Mouse (Mus musculus) CH12.LX (cell line): Measurements from ENCODE around the gene Mrap2. TPM values are rescaled to one million over a fixed set of nuclear protein-coding genes. Genes with fewer than 3 reads are reported as not detected.

Source experiments
- DNase-seq: peaks from one replicate; pipeline ENCODE4 v3.0.0-alpha.2; 2013; ENCODE audit errors: extremely low read depth
- H3K27ac ChIP-seq: 2 replicates; pipeline ENCODE4 v1.5.1; 2012; ENCODE audit warnings: low read depth, mild to moderate bottlenecking, control low read depth, moderate library complexity; ENCODE audit not compliant: insufficient read depth
- H3K27me3 ChIP-seq: replicated peaks from 2 replicates; pipeline ENCODE3; 2012; ENCODE audit warnings: inconsistent platforms
- H3K36me3 ChIP-seq, 2 experiments: replicated peaks in 1 of 2; 2 replicates each; pipeline versions ENCODE3 to v1.6.1; 2012; ENCODE audit warnings: inconsistent platforms in 1 of 2, low read length in 1 of 2, mild to moderate bottlenecking in 1 of 2, mixed read lengths in 1 of 2, moderate library complexity in 1 of 2; ENCODE audit not compliant: control insufficient read depth in 1 of 2, insufficient read depth in 1 of 2
- H3K4me1 ChIP-seq, 2 experiments: 2 replicates each; pipeline ENCODE4 v1.6.1; 2012; ENCODE audit warnings: inconsistent platforms in 1 of 2, moderate library complexity in 1 of 2; ENCODE audit not compliant: insufficient read depth in 2 of 2, control insufficient read depth in 1 of 2
- H3K4me2 ChIP-seq: 2 replicates; pipeline ENCODE4 v1.6.1; 2012; ENCODE audit warnings: low read depth, mild to moderate bottlenecking, control low read depth; ENCODE audit not compliant: poor library complexity, insufficient read depth, severe bottlenecking
- H3K4me3 ChIP-seq, 3 experiments: fragments of 150-350 bp in 1 of 3; sonication (generic) in 1 of 3; replicated peaks in 1 of 3; 2 replicates each; pipeline versions ENCODE3 to v1.5.1; 2011 to 2012; ENCODE audit warnings: low read depth in 2 of 3, low read length in 2 of 3, mild to moderate bottlenecking in 2 of 3, moderate library complexity in 2 of 3, control low read depth in 1 of 3, improper control_type of control experiment in 1 of 3, inconsistent platforms in 1 of 3, mixed read lengths in 1 of 3; ENCODE audit not compliant: poor library complexity in 1 of 3
- H3K79me2 ChIP-seq: replicated peaks from 2 replicates; pipeline ENCODE4 v1.6.1; 2012; ENCODE audit warnings: mild to moderate bottlenecking, moderate library complexity; ENCODE audit not compliant: control insufficient read depth, poor library complexity, insufficient read depth, severe bottlenecking; ENCODE audit errors: extremely low read depth
- H3K9ac ChIP-seq: 2 replicates; pipeline ENCODE4 v1.6.1; 2012; ENCODE audit warnings: low read depth, mild to moderate bottlenecking, control low read depth, moderate library complexity; ENCODE audit not compliant: insufficient read depth
- H3K9me3 ChIP-seq: replicated peaks from 2 replicates; pipeline ENCODE3; 2012; ENCODE audit warnings: low read length, inconsistent platforms, mixed read lengths
- BHLHE40 ChIP-seq: IDR thresholded peaks from 2 replicates; pipeline ENCODE4 v1.6.1; 2011; ENCODE audit warnings: mild to moderate bottlenecking, low read depth, low read length, improper control_type of control experiment
- CTCF ChIP-seq, 2 experiments: IDR thresholded peaks in 1 of 2; conservative IDR thresholded peaks in 1 of 2; 2 replicates each; pipeline ENCODE4 v1.5.1; 2011 to 2012; ENCODE audit warnings: low read depth in 2 of 2, low read length in 2 of 2, improper control_type of control experiment in 1 of 2, inconsistent platforms in 1 of 2, mild to moderate bottlenecking in 1 of 2, moderate library complexity in 1 of 2
- E2F4 ChIP-seq: IDR thresholded peaks from 2 replicates; pipeline ENCODE4 v1.6.1; 2011; ENCODE audit warnings: low read depth, low read length, improper control_type of control experiment; ENCODE audit not compliant: insufficient replicate concordance
- ELF1 ChIP-seq: IDR thresholded peaks from 2 replicates; pipeline ENCODE4 v1.6.1; 2014; ENCODE audit warnings: low read depth, mild to moderate bottlenecking, inconsistent platforms, low read length, improper control_type of control experiment
- GABPA ChIP-seq: IDR thresholded peaks from 2 replicates; pipeline ENCODE4 v1.6.1; 2012; ENCODE audit warnings: low read depth, low read length, improper control_type of control experiment, inconsistent platforms; ENCODE audit not compliant: insufficient replicate concordance
- HCFC1 ChIP-seq: IDR thresholded peaks from 2 replicates; pipeline ENCODE4 v1.6.1; 2012; ENCODE audit warnings: low read depth, mild to moderate bottlenecking, inconsistent platforms, low read length, improper control_type of control experiment
- IRF4 ChIP-seq: IDR thresholded peaks from 2 replicates; pipeline ENCODE4 v1.6.1; 2014; ENCODE audit warnings: low read depth, mild to moderate bottlenecking, inconsistent platforms, low read length, improper control_type of control experiment
- JUN ChIP-seq: IDR thresholded peaks from 2 replicates; pipeline ENCODE4 v1.6.1; 2011; ENCODE audit warnings: low read depth, mild to moderate bottlenecking, low read length, improper control_type of control experiment, moderate library complexity; ENCODE audit not compliant: insufficient read depth
- JUND ChIP-seq: conservative IDR thresholded peaks from 2 replicates; pipeline ENCODE4 v1.6.1; 2011; ENCODE audit warnings: low read depth, low read length, improper control_type of control experiment
- KAT2A ChIP-seq: IDR thresholded peaks from 2 replicates; pipeline ENCODE4 v1.6.1; 2012; ENCODE audit warnings: low read length, improper control_type of control experiment, inconsistent platforms; ENCODE audit not compliant: insufficient replicate concordance
- MAX ChIP-seq: IDR thresholded peaks from 2 replicates; pipeline ENCODE4 v1.6.1; 2011; ENCODE audit warnings: low read length, improper control_type of control experiment
- MEF2A ChIP-seq: IDR thresholded peaks from 2 replicates; pipeline ENCODE4 v1.6.1; 2014; ENCODE audit warnings: low read depth, mild to moderate bottlenecking, inconsistent platforms, low read length, improper control_type of control experiment, borderline replicate concordance
- NELFE ChIP-seq: IDR thresholded peaks from 2 replicates; pipeline ENCODE4 v1.6.1; 2011; ENCODE audit warnings: low read depth, low read length, improper control_type of control experiment
- NRF1 ChIP-seq: IDR thresholded peaks from 2 replicates; pipeline ENCODE4 v1.6.1; 2014; ENCODE audit warnings: low read depth, mild to moderate bottlenecking, inconsistent platforms, low read length, improper control_type of control experiment, moderate library complexity
- PAX5 ChIP-seq: IDR thresholded peaks from 2 replicates; pipeline ENCODE4 v1.6.1; 2012; ENCODE audit warnings: low read length, inconsistent platforms, mixed read lengths
- POLR2A ChIP-seq: IDR thresholded peaks from 2 replicates; pipeline ENCODE4 v1.6.1; 2011; ENCODE audit warnings: low read depth, mild to moderate bottlenecking, improper control_type of control experiment, low read length
- POLR2AphosphoS2 ChIP-seq: IDR thresholded peaks from 2 replicates; pipeline ENCODE4 v1.6.1; 2011; ENCODE audit warnings: low read depth, low read length, improper control_type of control experiment
- SIN3A ChIP-seq: IDR thresholded peaks from 2 replicates; pipeline ENCODE4 v1.6.1; 2012; ENCODE audit warnings: low read length, improper control_type of control experiment, inconsistent platforms
- SMC3 ChIP-seq: IDR thresholded peaks from 2 replicates; pipeline ENCODE4 v1.6.1; 2011; ENCODE audit warnings: low read depth, low read length, improper control_type of control experiment
- TBP ChIP-seq: conservative IDR thresholded peaks from 2 replicates; pipeline ENCODE4 v1.6.1; 2011; ENCODE audit warnings: low read depth, low read length, improper control_type of control experiment
- TCF12 ChIP-seq: IDR thresholded peaks from 2 replicates; pipeline ENCODE4 v1.6.1; 2014; ENCODE audit warnings: low read depth, mild to moderate bottlenecking, inconsistent platforms, low read length, improper control_type of control experiment
- USF2 ChIP-seq: conservative IDR thresholded peaks from 2 replicates; pipeline ENCODE4 v1.6.1; 2011; ENCODE audit warnings: low read depth, low read length, improper control_type of control experiment
- ZC3H11A ChIP-seq: IDR thresholded peaks from 2 replicates; pipeline ENCODE4 v1.6.1; 2012; ENCODE audit warnings: low read depth, mild to moderate bottlenecking, inconsistent platforms, low read length, improper control_type of control experiment
- ZKSCAN1 ChIP-seq: IDR thresholded peaks from 2 replicates; pipeline ENCODE4 v1.6.1; 2012; ENCODE audit warnings: low read depth, inconsistent platforms, low read length, improper control_type of control experiment, borderline replicate concordance
- ZNF384 ChIP-seq: IDR thresholded peaks from 2 replicates; pipeline ENCODE4 v1.6.1; 2012; ENCODE audit warnings: low read depth, low read length, improper control_type of control experiment, inconsistent platforms
- dilution Hi-C: fragments of 300-500 bp; cut with MboI; formaldehyde crosslinking; loops from 2 replicates; pipeline ENCODE4 v1.14.3; 2020; ENCODE audit warnings: low sequenced_read_pairs; ENCODE audit not compliant: extremely low pct_unique_long_range_greater_than_20kb, extremely low pct_ligation_motif_present
- in situ Hi-C: fragments of 300-500 bp; cut with MboI; formaldehyde crosslinking; loops from 3 replicates; pipeline ENCODE4 v1.14.3; 2019; ENCODE audit warnings: low sequenced_read_pairs, low pct_ligation_motif_present, low pct_unique_long_range_greater_than_20kb, mixed read lengths
- polyA plus RNA-seq: library from polyadenylated mRNA; unstranded; fragments of >175 nt; gene quantifications from 2 replicates; pipeline ENCODE4 v1.2.1, GENCODE M21; 2012; ENCODE audit warnings: low read depth; ENCODE audit not compliant: insufficient read length
- total RNA-seq, 2 experiments: library from RNA; depleted of rRNA; stranded (reverse); fragments of 300-350 nt in 1 of 2; fragments of >200 nt in 1 of 2; gene quantifications; 2 replicates each; pipeline ENCODE4 v1.2.3; 2012 to 2014

Gene Mrap2
- total and polyA plus RNA-seq, 3 experiments = not detected

DNA sequence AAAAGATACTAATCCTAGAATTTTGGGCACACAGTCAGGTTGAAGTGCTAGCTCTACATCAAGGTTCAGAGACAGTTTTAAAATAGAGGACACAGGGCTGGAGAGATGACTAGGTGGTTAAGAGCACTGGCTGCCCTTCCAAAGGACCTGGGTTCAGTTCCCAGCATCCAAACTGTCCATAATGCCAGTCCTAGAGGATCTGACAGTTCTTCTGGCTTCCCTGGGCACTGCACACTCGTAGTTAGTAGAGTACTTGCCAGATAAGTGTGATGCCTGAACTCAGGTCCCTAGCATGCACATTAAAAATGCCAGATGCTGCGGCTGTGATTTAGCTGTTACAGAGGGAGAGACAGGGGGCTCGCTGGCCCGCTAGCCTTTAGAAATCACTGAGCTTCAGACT, 2.3 kb downstream of the Mrap2 start:
- Histone ChIP-seq H3K27ac (no peak overlapping the region), H3K4me1 (no peaks in the 10 kb centered on the region), H3K9me3 (no peaks in the 10 kb centered on the region), H3K79me2 (no peaks in the 10 kb centered on the region), H3K27me3 (no peaks in the 10 kb centered on the region), H3K4me3 (no peak overlapping the region), H3K4me2 (no peak overlapping the region), H3K36me3 (no peaks in the 10 kb centered on the region), H3K9ac (no peak overlapping the region)
- dilution Hi-C loops = no loop called here
- DNase-seq = no peak
- no peak for TF ChIP-seq JUND
- no peak for TF ChIP-seq NELFE
- no peak for TF ChIP-seq MAX
- no peak for TF ChIP-seq POLR2A
- TF ChIP-seq SMC3 = no peak
- TF ChIP-seq ZKSCAN1 = no peak
- TF ChIP-seq ZC3H11A = no peak
- TF ChIP-seq KAT2A = no peak
- TF ChIP-seq TCF12 = no peak
- no peak for TF ChIP-seq E2F4
- no peak for TF ChIP-seq TBP
- in situ Hi-C loops = no loop called here

DNA sequence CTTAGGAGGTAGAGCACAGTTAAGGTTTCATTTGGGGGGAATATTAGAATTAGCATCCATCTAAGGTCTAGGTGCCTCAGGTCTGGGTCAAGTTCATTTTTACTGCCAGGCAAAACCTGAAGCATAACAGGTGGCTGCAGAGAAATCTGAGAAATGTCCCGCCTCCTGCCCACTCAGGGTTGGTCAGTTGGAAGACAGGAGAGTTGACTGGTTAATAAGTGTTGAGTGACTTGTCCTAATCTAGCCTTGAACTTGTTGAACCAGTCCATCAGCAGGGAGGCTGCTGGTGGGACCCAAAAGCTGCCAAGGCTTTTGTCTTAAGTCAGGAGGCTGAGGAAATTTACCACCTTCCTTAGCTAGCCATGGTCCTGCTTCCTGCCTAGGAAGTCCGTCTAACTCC, 3.8 kb downstream of the Mrap2 start:
- Histone ChIP-seq H3K27ac (no peak overlapping the region), H3K9me3 (no peaks in the 10 kb centered on the region), H3K27me3 (no peaks in the 10 kb centered on the region), H3K4me3 (no peak overlapping the region), H3K36me3 (no peaks in the 10 kb centered on the region), H3K9ac (no peak overlapping the region), H3K4me2 (no peak overlapping the region), H3K79me2 (no peaks in the 10 kb centered on the region), H3K4me1 (no peaks in the 10 kb centered on the region)
- dilution Hi-C loops (no loop called here), in situ Hi-C loops (no loop called here)
- DNase-seq = no peak
- TF ChIP-seq POLR2AphosphoS2 (no peak), IRF4 (no peak), TBP (no peak), NRF1 (no peak), SMC3 (no peak), HCFC1 (no peak)

DNA sequence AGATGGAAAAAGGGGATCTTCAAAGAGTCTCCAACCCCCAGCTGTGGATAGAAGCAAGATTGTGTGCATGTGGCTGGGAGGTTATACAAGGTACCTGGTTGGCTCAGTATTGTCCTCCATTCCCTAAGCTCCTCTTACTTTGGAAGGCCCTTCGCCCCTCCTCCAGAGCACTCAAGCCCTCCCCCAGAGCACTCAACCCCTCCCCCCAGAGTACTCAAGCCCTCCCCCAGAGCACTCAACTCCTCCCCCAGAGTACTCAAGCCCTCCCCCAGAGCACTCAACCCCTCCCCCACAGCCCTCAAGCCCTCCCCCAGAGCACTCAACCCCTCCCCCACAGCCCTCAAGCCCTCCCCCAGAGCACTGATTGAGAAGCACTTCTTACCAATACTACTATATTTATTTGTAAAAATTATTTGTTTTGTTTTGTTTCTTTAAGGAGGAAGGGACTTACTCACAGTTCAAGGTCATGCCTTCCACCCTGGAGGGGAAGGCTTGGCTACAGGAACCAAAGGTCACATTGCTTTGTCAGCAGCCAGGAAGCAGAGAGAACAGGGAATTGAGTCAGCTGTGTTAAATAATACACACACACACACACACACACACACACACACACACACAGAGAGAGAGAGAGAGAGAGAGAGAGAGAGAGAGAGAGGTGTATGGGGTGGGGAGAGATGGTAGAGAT, 8.7 kb downstream of the Mrap2 start:
- Histone ChIP-seq H3K36me3 (no peaks in the 10 kb centered on the region), H3K4me2 (no peak overlapping the region), H3K27ac (no peak overlapping the region), H3K4me3 (no peak overlapping the region)
- dilution Hi-C loops = no loop called here
- TF ChIP-seq ZNF384 (no peak), ELF1 (no peak), CTCF (conservative IDR thresholded peaks at IDR 0.05 in 1 of 2, IDR thresholded peaks at IDR 0.05 in 1 of 2; ENCODE audit: low read depth in 2 of 2, low read length in 2 of 2) (no peak), MAX (no peak), MEF2A (no peak), BHLHE40 (no peak), E2F4 (no peak), SIN3A (no peak), GABPA (no peak), TCF12 (no peak), USF2 (no peak), PAX5 (no peak), JUN (no peak)
- TF ChIP-seq, all 38 proteins: peak for 0
- Histone ChIP-seq H3K79me2 (no peaks in the 10 kb centered on the region), H3K27me3 (no peaks in the 10 kb centered on the region), H3K9ac (no peak overlapping the region), H3K4me1 (no peaks in the 10 kb centered on the region), H3K9me3 (no peaks in the 10 kb centered on the region)
- DNase-seq = no peak
- in situ Hi-C loops = no loop called here
